Mouse (Mus musculus) stomach, postnatal 0 days (tissue): ENCODE measurements around the gene Gm5935. TPM values are rescaled to one million over a fixed set of nuclear protein-coding genes. Genes with fewer than 3 reads are reported as not detected.
"Not testable (repeated sequence)": the region's sequence is repeated elsewhere in the genome, so short reads cannot be mapped to it uniquely, and the experiment has no call there.

Experiments used
- ATAC-seq: fragments of 200-750 bp; cut with Nextera tagmentation; 2 replicates; pipeline ENCODE4 v1.8.0; 2017; ENCODE audit not compliant: low FRiP score, low TSS enrichment
- DNase-seq: peaks from one replicate; pipeline ENCODE4 v3.0.0-alpha.2; 2016; ENCODE audit warnings: low spot score
- H3K27ac ChIP-seq: fragments of 300-500 bp; sonication (generic); replicated peaks from 2 replicates; pipeline ENCODE4 v1.5.1; 2014; ENCODE audit warnings: mild to moderate bottlenecking, control low read depth
- H3K27me3 ChIP-seq: fragments of 300-500 bp; sonication (generic); 2 replicates; pipeline ENCODE4 v1.6.1; 2014; ENCODE audit warnings: low read length; ENCODE audit not compliant: control insufficient read depth, insufficient read depth
- H3K36me3 ChIP-seq: fragments of 300-500 bp; sonication (generic); 2 replicates; pipeline ENCODE4 v1.6.1; 2014; ENCODE audit warnings: low read length, mixed read lengths; ENCODE audit not compliant: control insufficient read depth, insufficient read depth
- H3K4me1 ChIP-seq: fragments of 300-500 bp; sonication (generic); replicated peaks from 2 replicates; pipeline ENCODE4 v1.6.1; 2014; ENCODE audit warnings: antibody characterized with exemption; ENCODE audit not compliant: control insufficient read depth, insufficient read depth
- H3K4me2 ChIP-seq: fragments of 300-500 bp; sonication (generic); replicated peaks from 2 replicates; pipeline ENCODE4 v1.6.1; 2014; ENCODE audit warnings: low read depth, mild to moderate bottlenecking, control low read depth, moderate library complexity
- H3K4me3 ChIP-seq: fragments of 300-500 bp; sonication (generic); 2 replicates; pipeline ENCODE4 v1.5.1; 2014; ENCODE audit warnings: low read depth, low read length, control low read depth
- H3K9ac ChIP-seq: fragments of 300-500 bp; sonication (generic); 2 replicates; pipeline ENCODE4 v1.6.1; 2014; ENCODE audit warnings: mild to moderate bottlenecking, low read length, control low read depth, mixed read lengths
- H3K9me3 ChIP-seq: fragments of 300-500 bp; sonication (generic); 2 replicates; pipeline ENCODE4 v1.6.1; 2016; ENCODE audit warnings: low read length; ENCODE audit not compliant: control insufficient read depth
- WGBS: fragments of 180-500 bp; shearing (Covaris S2); extraction: QIAGEN DNeasy Blood & Tissue Kit; methylation state at CpG from one replicate; pipeline ENCODE4 v1.1.7; 2014; 5-methylcytosine and 5-hydroxymethylcytosine counted together
- polyA plus RNA-seq: library from polyadenylated mRNA; unstranded; fragments of >200 nt; fragmentation: Nextera tagmentation; extraction: Ambion mirVana; gene quantifications from 2 replicates; pipeline ENCODE4 v1.2.1, GENCODE M21; 2015

Gm5935 gene
- polyA plus RNA-seq: not detected in 2 replicates

DNA sequence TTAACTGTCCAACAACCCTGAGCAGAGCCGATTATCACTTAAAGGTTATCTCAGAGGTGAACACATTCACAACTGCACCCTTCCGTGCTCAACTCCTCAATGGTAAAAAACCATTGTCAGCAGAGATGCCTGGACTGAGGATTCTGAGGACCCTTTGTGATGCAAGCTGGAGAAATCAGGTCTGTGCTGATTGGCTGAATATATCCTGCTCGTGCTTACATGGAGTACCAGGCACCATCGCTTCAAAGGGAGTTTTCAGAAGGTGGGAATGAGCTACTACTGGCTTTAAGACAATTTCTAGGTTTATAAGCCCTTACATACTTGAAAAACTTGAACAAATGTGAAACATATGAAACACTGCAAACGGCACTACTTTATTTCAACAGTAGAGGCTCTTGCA, at the start of gene Gm5935:
TSS of gene Gm5935 (minus strand) at position 101 of the 400 bp plus-strand sequence.
- WGBS: 71% methylated on average over 5 of the region's 5 CpGs

More for the DNA sequence above, at the start of gene Gm5935:
- not testable (repeated sequence) for DNase-seq, H3K27ac ChIP-seq, H3K36me3 ChIP-seq, H3K4me3 ChIP-seq, H3K9me3 ChIP-seq, H3K4me1 ChIP-seq, H3K27me3 ChIP-seq, H3K4me2 ChIP-seq, H3K9ac ChIP-seq, ATAC-seq

Other genes starting within 250 kb of the Gm5935 start
- gene Gm4297, start 200.3 kb downstream of the Gm5935 start, polyA plus RNA-seq: 0.08 TPM in 1 of 2 replicates, not detected in the other